Mouse (Mus musculus): ENCODE measurements around the gene Cds1. TPM values are rescaled to one million over a fixed set of nuclear protein-coding genes. Genes with fewer than 3 reads are reported as not detected.

Gene Cds1
- polyA plus RNA-seq, 1 experiment from 2014 or later = 0.23 TPM

GRCm38 (mm10) chr5:101840476-101840875, 75.5 kb downstream of the Cds1 start:
- Histone ChIP-seq H3K4me2 (no peak overlapping the region), H3K27me3 (replicated peaks; ENCODE audit: control insufficient read depth, insufficient read depth, low read length) (no peaks in the 10 kb centered on the region), H3K9me3 (ENCODE audit: control insufficient read depth, low read length) (no peaks in the 10 kb centered on the region), H3K4me3 (ENCODE audit: low read depth, low read length) (no peak overlapping the region), H3K27ac (ENCODE audit: low read depth, low read length) (no peak overlapping the region), H3K36me3 (ENCODE audit: control insufficient read depth, insufficient read depth, low read length) (peaks cover 24% of the 10 kb centered on the region; the same call in 1 of the 2 replicates), H3K9ac (ENCODE audit: low read depth, low read length) (no peak overlapping the region), H3K4me1 (replicated peaks; ENCODE audit: control insufficient read depth, insufficient read depth, low read length) (no peaks in the 10 kb centered on the region)
- DNase-seq (ENCODE audit: low spot score) (no peak), ATAC-seq (replicated peaks; ENCODE audit: low FRiP score) (no peak)
- 95% methylated on average over 5 of the region's 5 CpGs for WGBS

GRCm38 (mm10) chr5:101845011-101845410, 80.1 kb downstream of the Cds1 start:
- DNase-seq (ENCODE audit: low spot score) (no peak), ATAC-seq (replicated peaks; ENCODE audit: low FRiP score) (no peak)
- H3K9ac ChIP-seq (ENCODE audit: low read depth, low read length) = no peak overlapping the region
- H3K36me3 ChIP-seq (ENCODE audit: control insufficient read depth, insufficient read depth, low read length) = peaks cover 52% of the 10 kb centered on the region
- no peaks in the 10 kb centered on the region for H3K27me3 ChIP-seq (replicated peaks; ENCODE audit: control insufficient read depth, insufficient read depth, low read length)
- peaks cover 7% of the 10 kb centered on the region for H3K4me1 ChIP-seq (replicated peaks; ENCODE audit: control insufficient read depth, insufficient read depth, low read length)
- H3K4me2 ChIP-seq = no peak overlapping the region
- H3K27ac ChIP-seq (ENCODE audit: low read depth, low read length) = no peak overlapping the region
- WGBS = 96% methylated on average over 14 of the region's 14 CpGs
- no peak overlapping the region for H3K4me3 ChIP-seq (ENCODE audit: low read depth, low read length)
- H3K9me3 ChIP-seq (ENCODE audit: control insufficient read depth, low read length) = no peaks in the 10 kb centered on the region

DNA sequence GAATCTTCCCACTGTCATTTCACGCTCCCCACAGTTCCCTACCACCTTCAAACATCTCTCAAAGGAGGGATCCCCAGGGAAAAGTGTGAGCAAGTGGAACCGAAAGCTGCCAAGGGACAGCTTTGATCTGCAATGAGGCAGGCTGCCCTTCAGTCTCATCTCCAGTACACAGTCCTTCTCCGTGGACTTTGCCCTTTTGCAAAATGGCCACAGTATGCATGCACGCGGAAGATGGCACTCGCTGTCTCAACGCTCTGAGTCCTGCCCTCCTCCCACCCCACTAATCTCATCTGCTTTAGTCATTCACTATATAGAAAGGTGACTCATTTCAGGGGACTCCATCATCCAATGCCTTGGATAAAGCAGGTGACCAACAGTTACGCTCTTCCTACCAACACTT, 81.0 kb downstream of the Cds1 start:
- ATAC-seq (replicated peaks; ENCODE audit: low FRiP score) (no peak), DNase-seq (ENCODE audit: low spot score) (no peak)
- H3K4me2 ChIP-seq = no peak overlapping the region
- H3K9ac ChIP-seq (ENCODE audit: low read depth, low read length) = no peak overlapping the region
- no peak overlapping the region for H3K27ac ChIP-seq (ENCODE audit: low read depth, low read length)
- H3K36me3 ChIP-seq (ENCODE audit: control insufficient read depth, insufficient read depth, low read length) = peaks cover 51% of the 10 kb centered on the region
- 94% methylated on average over 8 of the region's 8 CpGs for WGBS
- no peaks in the 10 kb centered on the region for H3K9me3 ChIP-seq (ENCODE audit: control insufficient read depth, low read length)
- peaks cover 7% of the 10 kb centered on the region for H3K4me1 ChIP-seq (replicated peaks; ENCODE audit: control insufficient read depth, insufficient read depth, low read length)
- no peaks in the 10 kb centered on the region for H3K27me3 ChIP-seq (replicated peaks; ENCODE audit: control insufficient read depth, insufficient read depth, low read length)
- H3K4me3 ChIP-seq (ENCODE audit: low read depth, low read length) = no peak overlapping the region

GRCm38 (mm10) chr5:101847323-101847722, 82.4 kb downstream of the Cds1 start:
- no peak for ATAC-seq (replicated peaks; ENCODE audit: low FRiP score)
- 81% methylated on average over 7 of the region's 7 CpGs for WGBS
- peaks cover 63% of the 10 kb centered on the region for H3K36me3 ChIP-seq (ENCODE audit: control insufficient read depth, insufficient read depth, low read length)
- DNase-seq (ENCODE audit: low spot score) = no peak
- H3K4me1 ChIP-seq (replicated peaks; ENCODE audit: control insufficient read depth, insufficient read depth, low read length) = peaks cover 7% of the 10 kb centered on the region
- no peak overlapping the region for H3K9ac ChIP-seq (ENCODE audit: low read depth, low read length)
- H3K27me3 ChIP-seq (replicated peaks; ENCODE audit: control insufficient read depth, insufficient read depth, low read length) = no peaks in the 10 kb centered on the region
- no peak overlapping the region for H3K4me3 ChIP-seq (ENCODE audit: low read depth, low read length)
- no peak overlapping the region for H3K27ac ChIP-seq (ENCODE audit: low read depth, low read length)
- no peak overlapping the region for H3K4me2 ChIP-seq
- H3K9me3 ChIP-seq (ENCODE audit: control insufficient read depth, low read length) = no peaks in the 10 kb centered on the region

GRCm38 (mm10) chr5:101847762-101848161, 82.8 kb downstream of the Cds1 start:
- DNase-seq (ENCODE audit: low spot score) (no peak), ATAC-seq (replicated peaks; ENCODE audit: low FRiP score) (peak; percentile 70)
- Histone ChIP-seq H3K27ac (ENCODE audit: low read depth, low read length) (no peak overlapping the region; the same call in 1 of the 2 replicates), H3K4me3 (ENCODE audit: low read depth, low read length) (no peak overlapping the region), H3K27me3 (replicated peaks; ENCODE audit: control insufficient read depth, insufficient read depth, low read length) (no peaks in the 10 kb centered on the region), H3K9ac (ENCODE audit: low read depth, low read length) (no peak overlapping the region), H3K9me3 (ENCODE audit: control insufficient read depth, low read length) (no peaks in the 10 kb centered on the region), H3K4me2 (no peak overlapping the region), H3K36me3 (ENCODE audit: control insufficient read depth, insufficient read depth, low read length) (peaks cover 64% of the 10 kb centered on the region), H3K4me1 (replicated peaks; ENCODE audit: control insufficient read depth, insufficient read depth, low read length) (peaks cover 7% of the 10 kb centered on the region)
- WGBS = 60% methylated on average over 4 of the region's 4 CpGs

DNA sequence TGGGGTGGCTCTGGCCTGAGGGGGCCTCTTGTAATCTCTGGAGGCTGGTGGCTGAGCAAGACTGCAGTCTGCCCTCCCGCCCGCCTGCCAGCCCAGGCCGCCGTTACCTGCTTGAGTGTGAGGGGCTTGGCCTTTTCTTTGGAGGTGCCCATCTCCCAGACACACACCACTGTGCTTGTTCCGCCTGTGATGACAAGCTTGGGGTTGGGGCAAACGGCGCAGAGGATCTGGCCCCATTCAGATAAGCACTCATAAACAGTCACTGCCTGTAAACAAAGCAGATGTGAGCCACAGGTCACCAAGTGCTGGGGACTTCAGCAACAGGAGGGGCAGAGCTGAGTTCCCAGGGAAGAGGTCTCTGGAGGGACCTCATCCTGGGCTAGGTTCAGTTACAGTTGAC, 86.2 kb downstream of the Cds1 start:
- Histone ChIP-seq H3K4me2 (no peak overlapping the region), H3K4me1 (replicated peaks; ENCODE audit: control insufficient read depth, insufficient read depth, low read length) (peaks cover 7% of the 10 kb centered on the region), H3K9ac (ENCODE audit: low read depth, low read length) (no peak overlapping the region), H3K27ac (ENCODE audit: low read depth, low read length) (0 out of 2 replicates have a peak overlapping the region, but pooled peaks have one; percentile 13), H3K27me3 (replicated peaks; ENCODE audit: control insufficient read depth, insufficient read depth, low read length) (no peaks in the 10 kb centered on the region), H3K36me3 (ENCODE audit: control insufficient read depth, insufficient read depth, low read length) (peaks cover 61% of the 10 kb centered on the region), H3K9me3 (ENCODE audit: control insufficient read depth, low read length) (no peaks in the 10 kb centered on the region), H3K4me3 (ENCODE audit: low read depth, low read length) (no peak overlapping the region)
- no peak for DNase-seq (ENCODE audit: low spot score)
- peak; percentile 66 for ATAC-seq (replicated peaks; ENCODE audit: low FRiP score)
- WGBS = 62% methylated on average over 7 of the region's 7 CpGs

DNA sequence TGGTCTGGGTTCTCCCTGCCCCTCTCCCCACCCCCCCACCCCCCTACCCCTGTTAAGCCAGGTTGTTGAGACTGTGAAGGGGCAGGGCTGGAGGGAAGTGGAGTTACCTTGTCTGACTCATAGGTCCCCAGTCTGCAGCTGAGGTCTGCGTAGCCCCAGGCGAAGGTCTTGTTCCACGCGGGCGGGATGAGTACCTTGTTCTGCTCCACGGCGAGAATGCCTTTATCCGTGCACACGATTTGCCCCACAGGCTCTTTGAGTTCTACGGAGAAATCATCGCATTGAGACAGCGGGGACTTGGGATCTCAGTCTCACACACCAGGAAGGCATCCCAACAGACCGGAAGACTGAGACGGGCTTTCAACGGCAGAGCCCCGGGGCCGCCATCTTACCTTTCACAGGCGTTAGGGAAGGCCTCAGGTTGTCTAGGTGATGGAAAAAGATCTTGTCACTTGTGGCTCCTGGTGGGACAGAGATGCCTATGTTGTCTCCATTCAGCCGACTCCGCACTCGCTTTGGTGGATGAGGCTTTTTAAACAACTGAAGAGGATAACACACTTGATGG, 87.3 kb downstream of the Cds1 start:
- peaks cover 53% of the 10 kb centered on the region for H3K36me3 ChIP-seq (ENCODE audit: control insufficient read depth, insufficient read depth, low read length)
- no peak overlapping the region for H3K4me2 ChIP-seq
- 95% methylated on average over 21 of the region's 21 CpGs for WGBS
- ATAC-seq (replicated peaks; ENCODE audit: low FRiP score) = no peak
- H3K27me3 ChIP-seq (replicated peaks; ENCODE audit: control insufficient read depth, insufficient read depth, low read length) = no peaks in the 10 kb centered on the region
- no peaks in the 10 kb centered on the region for H3K9me3 ChIP-seq (ENCODE audit: control insufficient read depth, low read length)
- no peak overlapping the region for H3K4me3 ChIP-seq (ENCODE audit: low read depth, low read length)
- no peak overlapping the region for H3K27ac ChIP-seq (ENCODE audit: low read depth, low read length)
- no peak for DNase-seq (ENCODE audit: low spot score)
- peaks cover 7% of the 10 kb centered on the region for H3K4me1 ChIP-seq (replicated peaks; ENCODE audit: control insufficient read depth, insufficient read depth, low read length)
- no peak overlapping the region for H3K9ac ChIP-seq (ENCODE audit: low read depth, low read length)

GRCm38 (mm10) chr5:101854100-101854499, 89.2 kb downstream of the Cds1 start:
- peaks cover 41% of the 10 kb centered on the region for H3K36me3 ChIP-seq (ENCODE audit: control insufficient read depth, insufficient read depth, low read length)
- 95% methylated on average over 11 of the region's 11 CpGs for WGBS
- ATAC-seq (replicated peaks; ENCODE audit: low FRiP score) = no peak

DNA sequence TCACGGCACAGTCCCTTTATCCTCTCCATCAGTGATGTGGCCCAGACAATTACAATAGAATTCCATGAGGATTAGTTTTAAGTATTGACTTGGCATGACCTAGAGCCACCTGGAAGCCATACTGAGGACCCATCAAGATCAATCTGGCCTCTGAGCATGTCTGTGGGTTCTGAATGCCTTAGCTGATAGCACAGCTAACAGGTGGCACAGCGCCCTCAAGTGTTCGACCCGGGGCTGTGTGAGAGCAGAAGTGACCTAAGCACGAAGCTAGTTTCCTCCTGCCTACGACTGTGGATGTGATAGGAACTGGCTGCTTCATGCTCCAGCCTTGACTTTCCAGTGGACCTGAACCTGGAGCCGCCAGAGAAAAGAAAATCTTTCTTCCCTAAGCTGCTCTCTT, 89.7 kb downstream of the Cds1 start:
- ATAC-seq (replicated peaks; ENCODE audit: low FRiP score) (no peak), DNase-seq (ENCODE audit: low spot score) (no peak)
- WGBS = 83% methylated on average over 7 of the region's 7 CpGs
- H3K27ac ChIP-seq (ENCODE audit: low read depth, low read length) = no peak overlapping the region
- H3K4me1 ChIP-seq (replicated peaks; ENCODE audit: control insufficient read depth, insufficient read depth, low read length) = no peaks in the 10 kb centered on the region
- no peak overlapping the region for H3K9ac ChIP-seq (ENCODE audit: low read depth, low read length)
- no peaks in the 10 kb centered on the region for H3K9me3 ChIP-seq (ENCODE audit: control insufficient read depth, low read length)
- no peak overlapping the region for H3K4me2 ChIP-seq
- no peaks in the 10 kb centered on the region for H3K27me3 ChIP-seq (replicated peaks; ENCODE audit: control insufficient read depth, insufficient read depth, low read length)
- no peak overlapping the region for H3K4me3 ChIP-seq (ENCODE audit: low read depth, low read length)
- peaks cover 40% of the 10 kb centered on the region for H3K36me3 ChIP-seq (ENCODE audit: control insufficient read depth, insufficient read depth, low read length)

More at GRCm38 (mm10) chr5:101854100-101854499, 89.2 kb downstream of the Cds1 start:
- Histone ChIP-seq H3K27ac (ENCODE audit: low read depth, low read length) (no peak overlapping the region), H3K9me3 (ENCODE audit: control insufficient read depth, low read length) (no peaks in the 10 kb centered on the region), H3K9ac (ENCODE audit: low read depth, low read length) (no peak overlapping the region), H3K4me2 (no peak overlapping the region), H3K4me1 (replicated peaks; ENCODE audit: control insufficient read depth, insufficient read depth, low read length) (no peaks in the 10 kb centered on the region), H3K27me3 (replicated peaks; ENCODE audit: control insufficient read depth, insufficient read depth, low read length) (no peaks in the 10 kb centered on the region), H3K4me3 (ENCODE audit: low read depth, low read length) (no peak overlapping the region)
- DNase-seq (ENCODE audit: low spot score) = no peak
